Mouse (Mus musculus) lung, postnatal 0 days (tissue): Measurements from ENCODE around the gene Ptprb. TPM values are rescaled to one million over a fixed set of nuclear protein-coding genes. Genes with fewer than 3 reads are reported as not detected.
A peak's percentile ranks its signal among the peaks of the same experiment; 100 is the strongest.

Source experiments
- ATAC-seq: fragments of 200-750 bp; cut with Nextera tagmentation; 2 replicates; pipeline ENCODE4 v1.8.0; 2017; ENCODE audit warnings: moderate library complexity
- DNase-seq: peaks from one replicate; pipeline ENCODE4 v3.0.0-alpha.2; 2016; ENCODE audit warnings: low spot score
- H3K27ac ChIP-seq: fragments of 300-500 bp; sonication (generic); 2 replicates; pipeline ENCODE4 v1.5.1; 2014; ENCODE audit warnings: antibody characterized with exemption, mild to moderate bottlenecking, low read length, mixed read lengths
- H3K27me3 ChIP-seq: fragments of 300-500 bp; sonication (generic); replicated peaks from 2 replicates; pipeline ENCODE4 v1.6.1; 2014; ENCODE audit warnings: low read length, mixed read lengths; ENCODE audit not compliant: insufficient read depth
- H3K36me3 ChIP-seq: fragments of 300-500 bp; sonication (generic); 2 replicates; pipeline ENCODE4 v1.6.1; 2014; ENCODE audit warnings: low read length, mixed read lengths; ENCODE audit not compliant: insufficient read depth
- H3K4me1 ChIP-seq: fragments of 300-500 bp; sonication (generic); 2 replicates; pipeline ENCODE4 v1.6.1; 2014; ENCODE audit warnings: antibody characterized with exemption, low read depth, low read length, mixed read lengths; ENCODE audit not compliant: insufficient read depth
- H3K4me2 ChIP-seq: fragments of 300-500 bp; sonication (generic); replicated peaks from 2 replicates; pipeline ENCODE4 v1.6.1; 2014; ENCODE audit warnings: low read depth, mild to moderate bottlenecking, low read length, moderate library complexity, mixed read lengths
- H3K4me3 ChIP-seq: fragments of 300-500 bp; sonication (generic); 2 replicates; pipeline ENCODE4 v1.5.1; 2014; ENCODE audit warnings: low read depth, low read length
- H3K9ac ChIP-seq: fragments of 300-500 bp; sonication (generic); replicated peaks from 2 replicates; pipeline ENCODE4 v1.6.1; 2014; ENCODE audit warnings: low read depth, mild to moderate bottlenecking
- H3K9me3 ChIP-seq: fragments of 300-500 bp; sonication (generic); 2 replicates; pipeline ENCODE4 v1.6.1; 2016; ENCODE audit warnings: low read length, mixed read lengths
- CTCF ChIP-seq: IDR thresholded peaks from 2 replicates; pipeline ENCODE4 v1.5.1; 2016; ENCODE audit warnings: antibody characterized with exemption, mild to moderate bottlenecking
- EP300 ChIP-seq: IDR thresholded peaks from 2 replicates; pipeline ENCODE4 v1.6.1; 2016; ENCODE audit warnings: antibody characterized with exemption, mild to moderate bottlenecking, control low read depth
- WGBS: fragments of 180-500 bp; shearing (Covaris S2); extraction: QIAGEN DNeasy Blood & Tissue Kit; methylation state at CpG from one replicate; pipeline ENCODE4 v1.1.7; 2014; 5-methylcytosine and 5-hydroxymethylcytosine counted together
- polyA plus RNA-seq: library from polyadenylated mRNA; unstranded; fragments of >200 nt; fragmentation: Nextera tagmentation; extraction: Ambion mirVana; gene quantifications from 2 replicates; pipeline ENCODE4 v1.2.1, GENCODE M21; 2015

The Ptprb gene
- polyA plus RNA-seq, 1 experiment from 2014 or later = 25.0 TPM

DNA sequence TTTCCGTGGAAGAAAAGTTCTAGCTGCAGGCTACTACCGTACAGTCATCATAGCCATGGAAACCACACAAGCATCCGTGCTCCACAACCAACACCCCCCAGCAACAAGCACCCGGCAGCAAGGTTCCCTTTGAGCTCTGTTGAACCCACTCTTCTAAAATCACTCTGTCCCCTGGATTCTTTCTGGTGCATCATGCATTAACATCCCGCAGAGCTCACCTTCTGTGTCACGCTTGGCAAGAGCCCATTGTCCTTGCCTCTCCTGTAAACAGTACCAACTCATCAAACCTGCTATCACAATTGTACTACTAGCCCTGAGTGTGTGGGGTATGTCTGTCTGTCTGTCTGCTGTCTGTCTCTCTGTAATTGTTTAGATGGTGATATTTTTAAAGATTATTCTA is 98.8 kb downstream of the Ptprb start:
- WGBS = 95% methylated on average over 6 of the region's 6 CpGs
- DNase-seq = no peak
- H3K9ac ChIP-seq = no peak overlapping the region
- no peaks in the 10 kb centered on the region for H3K27me3 ChIP-seq
- no peak for ATAC-seq
- no peaks in the 10 kb centered on the region for H3K36me3 ChIP-seq
- no peak overlapping the region for H3K27ac ChIP-seq
- no peaks in the 10 kb centered on the region for H3K9me3 ChIP-seq
- TF ChIP-seq EP300 (no peak), CTCF (no peak)
- H3K4me2 ChIP-seq = no peak overlapping the region
- no peaks in the 10 kb centered on the region for H3K4me1 ChIP-seq
- H3K4me3 ChIP-seq = no peak overlapping the region

DNA sequence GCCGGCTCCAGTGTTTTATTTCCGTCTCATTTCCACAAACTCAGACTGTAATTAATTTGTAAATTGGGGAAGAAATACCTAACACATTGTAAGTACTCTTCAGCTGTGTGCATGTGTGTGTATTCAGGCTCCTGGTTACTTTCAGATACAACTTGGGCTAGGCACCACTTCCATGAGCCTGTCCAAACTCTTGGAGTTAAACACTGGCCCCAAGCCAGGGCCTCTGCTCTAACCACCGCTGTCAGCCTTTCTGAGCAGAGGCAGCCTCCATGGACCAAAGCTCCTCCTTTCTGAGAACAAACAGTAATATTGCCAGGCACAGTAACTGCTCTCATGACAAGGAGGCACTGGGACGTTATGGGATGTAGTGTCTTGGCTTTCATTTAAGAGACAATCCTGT is 101.5 kb downstream of the Ptprb start:
- Histone ChIP-seq H3K9ac (no peak overlapping the region), H3K27me3 (no peaks in the 10 kb centered on the region), H3K9me3 (no peaks in the 10 kb centered on the region), H3K4me2 (no peak overlapping the region), H3K27ac (no peak overlapping the region), H3K4me3 (no peak overlapping the region), H3K4me1 (no peaks in the 10 kb centered on the region), H3K36me3 (no peaks in the 10 kb centered on the region)
- whole genome bisulfite sequencing = 37% methylated on average over 4 of the region's 4 CpGs
- ATAC-seq (no peak; the same call in 1 of the 2 replicates), DNase-seq (peak; percentile 42)
- TF ChIP-seq EP300 (no peak), CTCF (no peak)

DNA sequence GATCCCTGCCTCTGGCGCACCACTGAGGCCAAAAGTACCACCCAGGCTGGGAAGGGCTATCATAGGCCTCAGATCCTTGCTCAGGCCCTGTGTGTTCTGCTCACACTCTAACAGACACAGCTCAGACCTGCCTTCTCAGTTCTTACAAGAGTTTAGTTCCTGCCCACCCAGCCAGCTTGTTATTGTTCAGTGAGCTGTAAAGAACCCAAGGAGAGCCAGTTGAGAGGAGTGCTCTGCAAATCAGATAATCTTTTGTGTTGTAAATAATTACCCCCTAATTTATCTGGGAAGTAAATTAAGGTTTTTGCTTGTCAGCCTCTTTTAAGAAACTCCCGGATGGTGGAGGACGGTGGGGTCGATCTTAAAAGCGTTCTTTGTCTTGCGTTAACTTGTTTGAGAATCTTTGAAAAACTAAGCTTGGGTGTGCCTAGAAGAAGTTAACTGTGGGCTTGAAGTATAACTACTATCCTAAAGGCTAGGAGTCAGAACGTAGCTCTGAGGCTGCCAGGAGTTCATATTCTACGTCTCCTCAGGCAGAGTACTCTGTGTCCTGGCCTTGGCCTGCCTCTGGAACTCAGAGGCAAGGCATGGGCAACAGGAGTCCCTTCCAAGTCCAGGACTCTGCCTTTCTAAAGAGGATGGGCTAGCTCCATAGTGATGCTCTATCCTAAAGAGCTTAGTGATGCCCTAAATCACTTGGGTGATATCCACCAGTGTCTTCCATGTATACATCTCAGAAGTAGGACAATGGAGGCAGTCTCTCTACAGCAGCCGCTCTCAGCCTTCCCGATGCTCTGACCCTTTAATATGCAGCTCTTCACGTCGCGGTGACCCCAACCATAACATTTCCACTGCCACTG is 107.7 kb downstream of the Ptprb start:
- Histone ChIP-seq H3K9me3 (no peaks in the 10 kb centered on the region), H3K27me3 (no peaks in the 10 kb centered on the region), H3K9ac (no peak overlapping the region), H3K4me1 (0 out of 2 replicates have a peak, but pooled peaks cover 3% of the 10 kb centered on the region), H3K4me3 (no peak overlapping the region), H3K27ac (no peak overlapping the region), H3K36me3 (no peaks in the 10 kb centered on the region), H3K4me2 (no peak overlapping the region)
- no peak for ATAC-seq
- 83% methylated on average over 13 of the region's 13 CpGs for WGBS
- no peak for DNase-seq
- no peak for TF ChIP-seq EP300
- no peak for TF ChIP-seq CTCF

DNA sequence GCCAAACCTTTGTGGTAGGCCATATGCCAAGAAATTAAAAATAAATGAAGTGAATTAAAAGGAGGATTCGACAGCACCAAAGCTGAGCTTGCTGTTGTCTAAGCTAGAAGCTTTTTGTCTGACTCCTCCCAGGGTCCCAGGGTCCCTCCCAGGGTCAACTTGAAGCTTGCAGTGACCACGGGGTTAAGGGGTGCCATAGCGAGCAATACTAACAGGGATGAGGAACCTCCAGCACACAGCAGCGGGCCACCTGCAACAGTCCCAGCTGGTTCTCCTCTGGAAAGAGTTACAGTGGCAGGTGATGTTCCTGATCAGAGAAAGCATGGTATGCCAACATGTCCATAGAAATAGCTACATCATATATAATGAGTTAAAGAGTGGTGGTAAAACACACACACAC is 109.1 kb downstream of the Ptprb start:
- Histone ChIP-seq H3K9ac (no peak overlapping the region), H3K27ac (no peak overlapping the region), H3K4me2 (no peak overlapping the region), H3K4me1 (0 out of 2 replicates have a peak, but pooled peaks cover 3% of the 10 kb centered on the region), H3K27me3 (no peaks in the 10 kb centered on the region), H3K36me3 (no peaks in the 10 kb centered on the region), H3K4me3 (no peak overlapping the region), H3K9me3 (no peaks in the 10 kb centered on the region)
- ATAC-seq (no peak), DNase-seq (no peak)
- 74% methylated on average over 4 of the region's 4 CpGs for WGBS
- TF ChIP-seq CTCF (no peak), EP300 (no peak)

DNA sequence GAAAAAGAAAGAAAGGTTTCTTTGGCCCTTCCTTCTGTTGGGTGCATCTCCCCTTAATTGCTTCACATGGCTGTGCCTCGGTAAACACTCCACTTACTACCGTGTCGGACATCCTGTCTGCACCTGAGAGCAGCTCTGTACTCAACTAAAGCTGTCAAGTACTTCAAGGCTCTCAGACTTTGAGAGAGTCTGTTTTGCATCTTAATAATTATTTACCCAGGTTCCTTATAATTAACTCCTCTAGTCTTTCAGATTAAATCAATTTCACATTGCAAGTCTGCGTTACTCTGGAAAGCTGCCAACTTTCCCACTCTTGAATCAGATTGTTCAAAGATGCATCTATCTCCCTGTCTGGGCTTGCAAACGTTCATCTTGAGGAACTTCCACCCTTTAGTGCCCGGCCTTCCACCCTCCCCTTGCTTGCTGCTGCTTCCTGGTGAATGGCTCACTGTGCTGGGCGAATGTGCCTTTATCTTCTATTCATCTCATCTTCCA is 111.1 kb downstream of the Ptprb start:
- Histone ChIP-seq H3K4me1 (0 out of 2 replicates have a peak, but pooled peaks cover 3% of the 10 kb centered on the region), H3K9me3 (no peaks in the 10 kb centered on the region), H3K27me3 (no peaks in the 10 kb centered on the region), H3K36me3 (no peaks in the 10 kb centered on the region), H3K27ac (no peak overlapping the region), H3K4me3 (no peak overlapping the region), H3K4me2 (no peak overlapping the region), H3K9ac (no peak overlapping the region)
- TF ChIP-seq CTCF (no peak), EP300 (no peak)
- DNase-seq = no peak
- WGBS = 17% methylated on average over 7 of the region's 7 CpGs
- ATAC-seq = no peak

DNA sequence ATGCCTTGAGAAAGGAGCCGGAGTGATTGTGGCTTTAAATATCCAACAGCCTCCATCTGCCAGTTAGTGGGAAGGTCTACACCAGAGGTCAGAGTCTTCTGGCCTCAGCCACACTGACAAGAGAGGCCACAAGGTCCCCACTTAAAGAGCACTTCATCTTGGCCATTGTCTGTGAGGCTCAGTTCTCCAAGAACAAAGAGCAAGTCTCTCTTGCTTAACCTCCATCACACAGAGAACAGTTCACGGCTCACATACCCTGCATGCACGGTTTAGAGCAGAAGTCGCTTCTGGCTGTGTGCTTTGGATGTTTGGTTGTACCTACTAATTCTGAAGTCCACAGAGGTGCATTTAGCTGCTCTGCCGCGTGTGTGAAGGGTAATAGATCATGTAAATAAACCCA is 113.5 kb downstream of the Ptprb start:
- Histone ChIP-seq H3K4me2 (no peak overlapping the region), H3K9me3 (no peaks in the 10 kb centered on the region), H3K36me3 (no peaks in the 10 kb centered on the region), H3K4me3 (no peak overlapping the region), H3K27ac (no peak overlapping the region), H3K9ac (no peak overlapping the region), H3K27me3 (no peaks in the 10 kb centered on the region), H3K4me1 (0 out of 2 replicates have a peak, but pooled peaks cover 3% of the 10 kb centered on the region)
- TF ChIP-seq CTCF (no peak), EP300 (no peak)
- WGBS = 43% methylated on average over 6 of the region's 6 CpGs
- ATAC-seq (no peak), DNase-seq (no peak)
